Mouse (Mus musculus): ENCODE measurements around the gene Rbfox1. TPM values are rescaled to one million over a fixed set of nuclear protein-coding genes. Genes with fewer than 3 reads are reported as not detected.
A peak's percentile ranks its signal among the peaks of the same experiment; 100 is the strongest.

The Rbfox1 gene
- total RNA-seq, 2 experiments from 2014 or later, result 413 to 426 TPM

DNA sequence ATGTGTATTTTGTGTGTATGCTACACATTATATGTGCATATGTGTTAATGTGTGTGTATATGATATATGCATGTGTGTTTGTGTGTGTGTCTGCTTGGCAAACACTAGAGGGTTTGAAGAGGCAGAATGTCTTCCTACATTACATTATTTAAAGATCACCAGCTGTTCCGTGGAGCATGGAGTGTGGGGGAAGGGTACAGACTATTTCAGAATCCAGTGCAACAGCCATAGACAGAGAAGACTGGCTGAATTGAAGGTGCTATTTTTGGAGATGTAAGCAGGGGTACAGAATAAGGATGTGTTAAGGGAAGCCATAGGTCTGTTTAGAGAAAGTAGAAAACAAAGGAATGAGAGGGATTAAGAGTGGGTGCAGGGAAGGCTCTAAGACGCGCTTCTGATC lies 869.7 kb downstream of the Rbfox1 start:
- peak; percentile 41 to 44 for DNase-seq (ENCODE audit: low spot score in 2 of 2)
- H3K27ac ChIP-seq, result peak overlapping the region; percentile 62; the same call in 1 of the 2 replicates
- TF ChIP-seq CTCF (conservative IDR thresholded peaks at IDR 0.05), result peak; percentile 26; the same call in 1 of the 2 replicates
- H3K4me3 ChIP-seq, result no peak overlapping the region

DNA sequence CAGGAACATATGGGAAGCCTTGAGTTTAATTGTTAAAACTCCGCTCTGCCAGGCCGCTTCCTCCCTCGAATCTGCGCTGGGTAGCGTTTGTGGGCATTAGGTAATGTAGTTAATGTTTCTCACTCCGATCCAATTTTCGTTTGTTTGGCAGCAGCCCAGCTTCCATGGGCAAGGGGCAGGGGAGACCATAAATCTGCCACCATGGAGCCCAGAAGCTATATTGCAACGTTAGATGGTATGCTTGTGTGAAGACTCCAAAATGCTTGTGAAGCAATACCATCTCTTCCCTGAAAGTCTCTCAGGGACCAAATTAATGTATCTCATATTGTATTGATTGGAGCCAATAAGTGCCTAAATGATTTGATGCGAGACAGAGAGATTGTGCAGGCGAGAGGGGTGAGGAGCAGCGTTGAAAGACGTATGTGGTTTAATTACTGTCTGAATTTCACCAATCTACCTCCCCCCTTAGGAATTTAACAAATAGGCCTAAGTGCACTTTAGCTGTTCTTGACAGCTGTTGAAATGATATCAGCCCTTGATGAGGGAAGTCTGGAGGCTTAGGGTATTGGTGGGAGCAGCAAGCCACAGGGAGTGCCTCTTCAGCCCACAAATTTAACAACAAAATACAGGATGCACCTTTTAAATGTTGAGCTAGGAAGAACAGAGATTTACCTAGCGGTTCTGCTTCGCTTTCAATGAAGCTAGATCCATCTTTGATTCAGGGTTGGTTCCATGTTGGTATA lies 884.5 kb downstream of the Rbfox1 start:
- DNase-seq (ENCODE audit: low spot score in 2 of 2), result no peak
- TF ChIP-seq CTCF (conservative IDR thresholded peaks at IDR 0.05), result no peak
- Histone ChIP-seq H3K4me3 (no peak overlapping the region), H3K27ac (no peak overlapping the region)

DNA sequence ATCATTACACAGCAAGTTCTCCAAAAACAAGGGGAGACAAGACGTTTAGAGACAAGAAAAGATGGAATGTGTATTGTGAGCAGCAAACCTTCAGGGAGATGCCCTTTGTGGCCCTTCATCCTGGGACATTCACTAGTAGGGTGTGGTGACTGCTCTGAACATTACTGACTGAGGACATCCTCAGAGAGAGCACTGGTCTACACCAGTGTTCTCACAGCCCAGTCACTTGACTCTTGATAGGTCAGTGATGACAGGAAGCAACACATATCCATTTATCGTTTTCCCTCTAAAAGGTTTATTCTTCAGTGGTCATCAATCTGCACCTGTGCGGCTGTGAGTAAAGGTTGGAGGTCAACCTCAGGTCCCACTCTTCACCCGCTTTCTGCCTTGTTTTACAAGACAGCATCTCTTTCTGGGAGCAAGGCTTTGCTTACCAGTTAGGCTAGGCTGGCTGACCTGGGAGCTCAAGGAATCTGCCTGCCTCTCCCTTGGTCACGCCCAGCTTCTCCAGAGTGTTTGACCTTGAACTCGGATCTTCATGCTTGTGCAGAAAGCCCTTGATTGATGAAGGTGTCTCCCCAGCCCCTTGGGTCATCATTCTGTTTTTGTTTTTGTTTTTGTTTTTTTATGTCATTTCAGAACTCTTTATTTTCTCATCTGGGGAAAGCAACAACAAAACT lies 892.5 kb downstream of the Rbfox1 start:
- no peak for TF ChIP-seq CTCF (conservative IDR thresholded peaks at IDR 0.05)
- H3K4me3 ChIP-seq, result no peak overlapping the region
- no peak for DNase-seq (ENCODE audit: low spot score in 2 of 2)
- no peak overlapping the region for H3K27ac ChIP-seq

DNA sequence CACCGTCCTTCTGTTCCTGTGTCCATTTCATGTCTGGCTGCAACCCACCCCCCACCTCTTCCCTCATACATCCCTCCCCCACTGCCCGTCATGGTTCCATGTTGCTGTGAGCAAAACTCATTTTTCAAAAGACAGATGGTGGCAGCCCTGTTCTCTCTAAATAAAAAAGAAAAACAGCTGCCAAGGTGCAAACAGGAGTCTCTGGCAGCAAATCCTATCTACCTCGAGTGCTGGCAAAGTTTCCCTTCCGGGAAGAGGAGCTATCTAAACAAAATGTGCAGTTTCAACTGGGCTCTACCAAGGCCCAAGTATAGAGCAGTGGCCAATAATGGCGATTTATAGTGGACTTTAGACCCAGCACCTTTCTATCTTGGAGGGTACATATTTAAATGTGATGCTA lies 899.0 kb downstream of the Rbfox1 start:
- no peak for DNase-seq (ENCODE audit: low spot score in 2 of 2)
- Histone ChIP-seq H3K4me3 (no peak overlapping the region), H3K27ac (no peak overlapping the region)
- TF ChIP-seq CTCF (conservative IDR thresholded peaks at IDR 0.05), result no peak

DNA sequence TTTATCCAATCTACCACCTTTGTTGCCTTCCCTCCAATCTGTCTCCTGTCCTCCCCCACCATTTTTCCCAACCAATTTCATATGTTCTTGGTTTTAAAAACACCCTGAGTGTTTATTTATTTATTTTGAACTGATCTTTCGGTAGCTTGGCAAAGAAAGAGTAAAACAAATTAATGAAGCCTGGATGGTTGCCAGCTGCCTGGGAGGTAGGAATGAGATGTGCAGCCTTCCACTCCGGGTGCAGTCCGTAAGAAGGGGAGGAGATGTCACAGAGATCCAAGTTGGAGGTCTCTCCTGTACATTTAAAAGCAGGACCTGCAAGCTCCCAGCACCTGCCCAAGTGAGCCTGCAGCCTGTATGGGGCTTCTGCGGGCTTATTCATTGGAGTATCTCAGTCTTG lies 899.9 kb downstream of the Rbfox1 start:
- H3K27ac ChIP-seq, result no peak overlapping the region
- no peak for DNase-seq (ENCODE audit: low spot score in 2 of 2)
- H3K4me3 ChIP-seq, result no peak overlapping the region
- TF ChIP-seq CTCF (conservative IDR thresholded peaks at IDR 0.05), result no peak

DNA sequence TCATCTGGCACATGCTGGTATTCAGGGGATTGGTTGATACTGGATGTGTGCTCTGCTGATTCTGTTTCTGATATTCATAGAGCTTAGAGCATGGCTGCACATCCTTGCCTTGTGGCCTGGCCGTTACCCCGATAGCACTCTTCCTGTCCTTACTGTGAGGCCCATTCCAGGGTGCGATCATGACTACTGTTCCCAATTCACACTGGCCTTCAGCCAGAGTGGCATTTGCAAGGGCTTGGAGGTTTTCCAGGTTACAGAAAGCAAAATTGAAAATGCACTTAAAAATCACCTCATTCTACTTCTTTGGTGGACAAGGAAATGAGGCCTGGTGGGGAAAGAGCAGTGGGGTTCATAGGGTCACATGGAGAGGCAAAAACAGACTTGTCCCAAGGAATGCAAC lies 906.1 kb downstream of the Rbfox1 start:
- TF ChIP-seq CTCF (conservative IDR thresholded peaks at IDR 0.05), result no peak
- no peak overlapping the region for H3K4me3 ChIP-seq
- no peak for DNase-seq (ENCODE audit: low spot score in 2 of 2)
- no peak overlapping the region for H3K27ac ChIP-seq

DNA sequence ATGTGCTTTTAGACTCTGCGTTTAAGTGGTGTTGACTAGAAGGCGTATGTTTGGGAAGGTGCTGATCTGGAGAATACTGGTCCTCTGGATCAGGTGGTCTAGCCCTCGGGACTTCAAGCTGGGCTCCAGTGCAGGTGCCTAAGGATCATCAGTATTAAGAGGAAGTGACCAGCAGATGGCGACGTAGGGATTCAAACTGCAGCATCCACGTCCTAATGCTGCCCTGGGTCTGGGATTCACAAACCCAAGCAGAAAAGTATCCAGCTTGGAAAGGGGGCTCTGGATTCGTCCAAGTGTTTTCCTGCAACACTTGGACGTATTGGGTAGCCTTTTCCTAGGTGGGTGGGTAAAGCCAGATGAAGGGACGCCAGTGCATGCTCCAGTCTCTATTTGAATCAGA lies 906.5 kb downstream of the Rbfox1 start:
- DNase-seq (ENCODE audit: low spot score in 2 of 2), result peak; percentile 47 to 58
- Histone ChIP-seq H3K27ac (no peak overlapping the region), H3K4me3 (no peak overlapping the region)
- TF ChIP-seq CTCF (conservative IDR thresholded peaks at IDR 0.05), result peak; percentile 80

DNA sequence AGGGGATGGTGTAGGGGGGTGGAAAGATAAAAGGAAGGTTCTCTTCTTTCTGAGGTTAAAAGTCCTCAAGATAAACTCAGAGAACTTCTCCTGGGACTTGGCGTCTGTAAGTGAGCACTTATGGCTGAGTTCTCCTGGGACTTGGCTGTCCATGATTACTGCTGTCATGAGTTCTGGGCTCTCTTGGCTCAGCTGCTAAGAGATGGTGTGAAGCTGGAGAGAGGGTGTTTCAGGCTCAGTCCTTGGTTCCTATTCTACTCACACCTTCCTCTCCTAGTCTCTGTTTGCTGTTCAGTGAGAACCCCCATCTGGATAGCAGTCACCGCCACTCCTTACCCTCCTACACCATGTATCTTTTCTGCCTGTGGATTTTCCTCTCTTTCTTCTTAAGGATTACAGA lies 921.1 kb downstream of the Rbfox1 start:
- Histone ChIP-seq H3K27ac (no peak overlapping the region), H3K4me3 (no peak overlapping the region)
- no peak for TF ChIP-seq CTCF (conservative IDR thresholded peaks at IDR 0.05)
- DNase-seq (ENCODE audit: low spot score in 2 of 2), result no peak

DNA sequence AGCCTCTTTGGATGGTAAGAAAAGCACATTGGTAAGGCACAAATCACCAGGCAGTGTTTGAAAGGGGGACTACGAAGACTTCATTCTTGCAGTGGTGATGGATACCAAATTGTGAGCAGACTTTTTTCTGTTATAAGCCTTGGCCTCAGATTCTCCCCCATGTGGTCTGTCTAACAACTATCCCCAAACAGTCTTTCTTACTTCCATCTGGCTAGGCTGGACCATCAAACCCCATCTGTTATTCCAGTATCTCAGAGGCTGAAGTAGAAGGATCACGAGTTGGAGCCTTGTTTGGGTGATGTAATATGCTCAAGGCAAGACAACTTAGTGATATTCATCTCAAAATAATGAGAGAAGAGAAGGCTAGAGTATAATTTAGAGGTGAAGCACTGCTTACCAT lies 922.7 kb downstream of the Rbfox1 start:
- no peak overlapping the region for H3K27ac ChIP-seq
- no peak for DNase-seq (ENCODE audit: low spot score in 2 of 2)
- TF ChIP-seq CTCF (conservative IDR thresholded peaks at IDR 0.05), result no peak
- no peak overlapping the region for H3K4me3 ChIP-seq

DNA sequence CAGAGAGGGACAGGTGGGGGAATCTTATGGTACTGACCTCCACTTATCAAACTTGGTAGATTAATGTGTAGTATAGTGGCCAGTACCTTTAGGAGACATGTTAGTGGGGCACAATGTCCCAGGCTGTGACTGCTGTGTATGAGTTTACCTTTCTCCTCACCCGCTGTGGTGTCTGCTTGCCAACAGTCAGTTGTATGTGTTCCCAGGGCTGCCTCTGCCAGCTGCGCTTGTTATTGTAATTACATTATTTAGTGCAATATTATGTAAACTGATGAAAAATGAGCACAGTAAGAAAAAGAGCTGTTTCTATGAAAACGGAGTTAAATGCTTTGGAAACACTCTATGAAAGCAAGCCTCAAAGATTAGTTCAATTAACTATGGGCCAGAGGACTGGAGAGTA lies 928.7 kb downstream of the Rbfox1 start:
- no peak for TF ChIP-seq CTCF (conservative IDR thresholded peaks at IDR 0.05)
- no peak overlapping the region for H3K4me3 ChIP-seq
- DNase-seq (ENCODE audit: low spot score in 2 of 2), result peak in 1 of 2 experiments; percentile 19
- no peak overlapping the region for H3K27ac ChIP-seq

DNA sequence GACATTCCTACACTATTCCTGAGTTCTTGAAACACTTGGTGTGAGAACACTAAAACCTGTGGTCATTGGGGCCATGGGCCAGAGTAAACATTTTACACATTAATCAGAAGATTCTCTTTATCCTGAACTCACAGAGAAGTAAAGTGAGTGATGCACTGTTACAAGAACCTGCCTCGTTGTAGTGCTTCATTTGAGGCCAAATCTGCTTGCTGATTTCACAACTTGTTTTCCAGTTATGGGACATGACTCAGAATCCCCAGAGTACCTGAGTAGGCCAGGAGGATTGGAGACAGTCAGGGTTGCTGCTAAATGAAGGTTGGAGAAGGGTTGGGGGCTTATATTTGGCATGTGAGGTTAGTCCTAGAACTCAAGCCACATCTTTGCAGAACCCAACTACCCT lies 936.6 kb downstream of the Rbfox1 start:
- no peak overlapping the region for H3K27ac ChIP-seq
- no peak for DNase-seq (ENCODE audit: low spot score in 2 of 2)
- no peak for TF ChIP-seq CTCF (conservative IDR thresholded peaks at IDR 0.05)
- H3K4me3 ChIP-seq, result no peak overlapping the region

DNA sequence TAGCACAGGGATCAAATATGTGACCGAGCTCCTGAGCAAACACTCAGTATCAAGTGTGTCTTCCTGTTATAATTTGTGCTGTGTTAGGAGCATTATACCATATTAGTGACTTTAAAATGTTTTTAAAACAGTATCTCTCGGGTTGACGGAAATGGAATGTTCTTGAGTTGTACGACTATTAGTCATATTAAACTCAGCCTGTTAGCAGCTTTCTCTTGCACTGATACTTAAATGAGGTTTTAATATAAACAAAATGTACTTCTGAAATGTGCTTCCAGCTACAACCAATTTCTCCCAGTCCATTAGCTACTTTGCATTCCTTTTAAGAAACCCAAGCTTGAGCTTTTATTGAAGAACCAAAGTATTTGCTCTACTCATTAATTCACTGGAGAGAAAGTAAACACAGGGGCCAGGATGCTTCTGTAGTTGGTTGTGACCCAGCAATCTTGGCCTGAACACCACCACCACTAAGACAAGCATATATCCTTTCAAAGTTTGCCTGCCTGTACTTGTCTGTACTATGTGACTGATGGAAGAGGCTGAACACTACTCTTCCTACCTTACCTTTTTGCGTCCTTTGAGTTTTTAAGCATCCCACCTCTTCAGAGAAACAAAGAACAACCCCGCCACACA lies 944.9 kb downstream of the Rbfox1 start:
- Histone ChIP-seq H3K27ac (no peak overlapping the region), H3K4me3 (no peak overlapping the region)
- no peak for TF ChIP-seq CTCF (conservative IDR thresholded peaks at IDR 0.05)
- DNase-seq (ENCODE audit: low spot score in 2 of 2), result no peak

DNA sequence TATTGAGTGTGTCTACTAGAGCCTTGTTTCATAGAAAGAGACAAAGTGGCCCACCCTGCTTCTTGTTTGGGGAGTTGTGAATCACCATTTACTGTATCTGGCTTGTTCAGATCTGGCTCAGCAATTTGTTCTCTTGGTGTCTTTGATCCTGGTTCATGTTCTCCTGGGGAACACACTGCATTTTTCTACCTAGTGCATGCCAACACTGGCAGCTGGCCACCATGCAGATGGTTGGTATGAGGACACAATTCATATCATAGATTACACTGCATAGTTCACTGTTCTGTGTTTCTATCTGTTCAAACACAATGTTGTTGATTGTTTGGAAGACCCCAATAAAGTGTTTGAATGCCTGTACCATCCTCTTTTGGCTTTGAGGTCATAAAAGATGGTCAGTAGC lies 948.3 kb downstream of the Rbfox1 start:
- DNase-seq (ENCODE audit: low spot score in 2 of 2), result peak; percentile 9 to 35
- Histone ChIP-seq H3K27ac (peak overlapping the region; percentile 49; the same call in 1 of the 2 replicates), H3K4me3 (no peak overlapping the region)
- no peak for TF ChIP-seq CTCF (conservative IDR thresholded peaks at IDR 0.05)

All from layer of hippocampus, adult 2 months (tissue).